ENCODE assay signal across 16 mouse cellular contexts in the genomic region with DNA sequence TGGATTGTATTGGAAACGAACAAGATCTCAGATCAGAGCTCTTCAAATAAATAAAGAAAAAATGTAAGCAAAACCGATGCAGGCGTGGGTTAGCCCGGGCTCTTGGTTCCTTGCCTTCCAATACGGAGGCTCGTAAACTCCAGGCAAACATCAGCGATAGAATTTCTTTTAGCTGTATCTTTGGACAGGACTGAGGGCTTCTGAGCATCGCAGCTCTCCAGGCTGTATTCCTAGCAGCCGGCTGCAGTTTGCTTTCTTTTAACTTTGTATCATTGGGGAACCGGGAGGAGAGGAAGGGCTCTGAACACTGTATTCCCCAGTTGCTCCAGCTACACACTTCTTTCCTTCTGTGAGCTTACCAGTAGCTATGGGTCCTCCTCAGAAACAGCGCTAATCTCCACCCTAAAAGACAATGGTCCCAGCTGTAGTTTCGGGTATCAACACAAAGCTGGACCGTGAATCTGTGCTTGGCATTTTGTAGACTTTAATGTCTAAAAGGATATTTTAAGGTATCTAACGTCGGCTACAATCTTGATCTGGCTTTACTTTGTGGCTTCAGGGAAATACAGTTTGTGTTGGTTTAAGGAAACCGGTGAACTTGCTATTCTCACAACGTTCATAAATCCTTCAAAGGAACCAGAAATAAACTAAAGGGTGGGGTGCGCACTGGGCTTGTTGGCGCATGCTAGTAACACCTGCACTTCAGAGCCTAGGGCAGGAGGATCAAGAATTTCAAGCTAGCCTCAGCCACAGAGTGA.
DNase-seq lines count a peak whose midpoint lies in the region; ATAC-seq and TF ChIP-seq lines count a peak whose summit lies in the region.
"Had no signal": no experiment of that assay in that cellular context is flagged by ENCODE, and none has a peak within 500 bp of the region (broad histone marks: within the 10 kb centered on the region; RNA-seq: fewer than 3 reads in every experiment).

No protein-coding gene starts in this region.

- H3K9ac ChIP-seq in forebrain, postnatal 0 days: no peak overlapping the region
- H3K9ac ChIP-seq in embryonic facial prominence, embryonic 14.5 days (ENCODE audit: low read depth, low read length): no peak overlapping the region
- no peak overlapping the region for H3K9ac ChIP-seq in limb, embryonic 13.5 days
- no peak overlapping the region for H3K9ac ChIP-seq in lung, postnatal 0 days (replicated peaks; ENCODE audit: low read depth)
- H3K9ac ChIP-seq: hindbrain, embryonic 12.5 days; intestine, embryonic 15.5 days; kidney, embryonic 15.5 days; liver, embryonic 12.5 days; lung, embryonic 14.5 days had no signal

- H3K4me2 ChIP-seq in forebrain, postnatal 0 days (ENCODE audit: low read depth): no peak overlapping the region
- H3K4me2 ChIP-seq in embryonic facial prominence, embryonic 14.5 days (ENCODE audit: low read depth, low read length): 0 out of 2 replicates have a peak overlapping the region, but pooled peaks have one; percentile 21
- H3K4me2 ChIP-seq in limb, embryonic 13.5 days (replicated peaks): peak overlapping the region; percentile 51; the same call in 1 of the 2 replicates
- no peak overlapping the region for H3K4me2 ChIP-seq in lung, postnatal 0 days (replicated peaks; ENCODE audit: low read depth, low read length)
- H3K4me2 ChIP-seq: hindbrain, embryonic 12.5 days; intestine, embryonic 15.5 days; liver, embryonic 12.5 days had no signal

- peak overlapping the region; percentile 11; the same call in 1 of the 2 replicates for H3K4me3 ChIP-seq in forebrain, embryonic 10.5 days
- no peak overlapping the region for H3K4me3 ChIP-seq in forebrain, postnatal 0 days (ENCODE audit: low read depth, low read length)
- H3K4me3 ChIP-seq in E14TG2a.4 (replicated peaks; ENCODE audit: low read length): peak overlapping the region; percentile 20
- H3K4me3 ChIP-seq in embryonic facial prominence, embryonic 14.5 days (ENCODE audit: low read depth, low read length): no peak overlapping the region
- no peak overlapping the region for H3K4me3 ChIP-seq in limb, embryonic 13.5 days
- no peak overlapping the region for H3K4me3 ChIP-seq in lung, postnatal 0 days (ENCODE audit: low read depth, low read length)
- H3K4me3 ChIP-seq: hindbrain, embryonic 12.5 days; intestine, embryonic 15.5 days; liver, embryonic 12.5 days had no signal

- peaks cover 14% of the 10 kb centered on the region for H3K9me3 ChIP-seq in forebrain, embryonic 10.5 days
- no peaks in the 10 kb centered on the region for H3K9me3 ChIP-seq in forebrain, postnatal 0 days (ENCODE audit: low read length)
- H3K9me3 ChIP-seq in E14TG2a.4 (ENCODE audit: low read length): no peaks in the 10 kb centered on the region
- no peaks in the 10 kb centered on the region for H3K9me3 ChIP-seq in embryonic facial prominence, embryonic 14.5 days (ENCODE audit: control insufficient read depth, low read length)
- H3K9me3 ChIP-seq in limb, embryonic 13.5 days: no peaks in the 10 kb centered on the region
- no peaks in the 10 kb centered on the region for H3K9me3 ChIP-seq in lung, postnatal 0 days (ENCODE audit: low read length)
- H3K9me3 ChIP-seq: hindbrain, embryonic 12.5 days; intestine, embryonic 15.5 days; kidney, embryonic 15.5 days; liver, embryonic 12.5 days had no signal

- no peak for TF ChIP-seq CTCF in forebrain, postnatal 0 days (IDR thresholded peaks at IDR 0.05; ENCODE audit: low read depth)
- no peak for TF ChIP-seq CTCF in E14TG2a.4 (conservative IDR thresholded peaks at IDR 0.05; ENCODE audit: low read length)
- TF ChIP-seq CTCF in lung, postnatal 0 days (IDR thresholded peaks at IDR 0.05): no peak

- peaks cover 95% of the 10 kb centered on the region for H3K27me3 ChIP-seq in forebrain, embryonic 10.5 days (ENCODE audit: poor library complexity, severe bottlenecking)
- peaks cover 36% of the 10 kb centered on the region for H3K27me3 ChIP-seq in forebrain, postnatal 0 days (ENCODE audit: insufficient read depth, low read length)
- peaks cover 83% of the 10 kb centered on the region for H3K27me3 ChIP-seq in E14TG2a.4 (ENCODE audit: insufficient read depth, low read length)
- H3K27me3 ChIP-seq in embryonic facial prominence, embryonic 14.5 days (replicated peaks; ENCODE audit: control insufficient read depth, insufficient read depth, low read length): peaks cover 68% of the 10 kb centered on the region
- peaks cover 94% of the 10 kb centered on the region for H3K27me3 ChIP-seq in limb, embryonic 13.5 days
- peaks cover 64% of the 10 kb centered on the region for H3K27me3 ChIP-seq in lung, postnatal 0 days (replicated peaks; ENCODE audit: insufficient read depth, low read length)

- peaks cover 88% of the 10 kb centered on the region for H3K4me1 ChIP-seq in forebrain, embryonic 10.5 days
- H3K4me1 ChIP-seq in forebrain, postnatal 0 days (ENCODE audit: insufficient read depth): 0 out of 2 replicates have a peak, but pooled peaks cover 5% of the 10 kb centered on the region
- peaks cover 74% of the 10 kb centered on the region for H3K4me1 ChIP-seq in E14TG2a.4 (replicated peaks; ENCODE audit: low read depth, low read length)
- peaks cover 9% of the 10 kb centered on the region for H3K4me1 ChIP-seq in embryonic facial prominence, embryonic 14.5 days (ENCODE audit: control insufficient read depth, insufficient read depth, low read length)
- peaks cover 29% of the 10 kb centered on the region for H3K4me1 ChIP-seq in limb, embryonic 13.5 days
- H3K4me1 ChIP-seq in lung, postnatal 0 days (ENCODE audit: insufficient read depth, low read depth, low read length): 0 out of 2 replicates have a peak, but pooled peaks cover 4% of the 10 kb centered on the region

- no peak for TF ChIP-seq EP300 in lung, postnatal 0 days (IDR thresholded peaks at IDR 0.05)

- no peaks in the 10 kb centered on the region for H3K36me3 ChIP-seq in forebrain, embryonic 10.5 days (replicated peaks)
- H3K36me3 ChIP-seq in forebrain, postnatal 0 days (ENCODE audit: insufficient read depth): no peaks in the 10 kb centered on the region
- H3K36me3 ChIP-seq in E14TG2a.4 (ENCODE audit: insufficient read depth, low read length): no peaks in the 10 kb centered on the region
- no peaks in the 10 kb centered on the region for H3K36me3 ChIP-seq in embryonic facial prominence, embryonic 14.5 days (ENCODE audit: control insufficient read depth, insufficient read depth, low read length)
- H3K36me3 ChIP-seq in limb, embryonic 13.5 days: no peaks in the 10 kb centered on the region
- no peaks in the 10 kb centered on the region for H3K36me3 ChIP-seq in lung, postnatal 0 days (ENCODE audit: insufficient read depth, low read length)
- H3K36me3 ChIP-seq: hindbrain, embryonic 12.5 days; intestine, embryonic 15.5 days; kidney, embryonic 15.5 days; liver, embryonic 12.5 days had no signal

- peak overlapping the region; percentile 81 for H3K27ac ChIP-seq in forebrain, embryonic 10.5 days
- H3K27ac ChIP-seq in forebrain, postnatal 0 days (ENCODE audit: low read depth, low read length): no peak overlapping the region
- H3K27ac ChIP-seq in embryonic facial prominence, embryonic 14.5 days (replicated peaks; ENCODE audit: low read depth, low read length): no peak overlapping the region
- H3K27ac ChIP-seq in limb, embryonic 13.5 days: no peak overlapping the region
- H3K27ac ChIP-seq in lung, postnatal 0 days (ENCODE audit: low read length): no peak overlapping the region
- H3K27ac ChIP-seq: hindbrain, embryonic 12.5 days; intestine, embryonic 15.5 days; kidney, embryonic 15.5 days; liver, embryonic 12.5 days had no signal

- no peak for ATAC-seq in forebrain, postnatal 0 days
- no peak for ATAC-seq in embryonic facial prominence, embryonic 14.5 days (ENCODE audit: low read depth)
- no peak for ATAC-seq in limb, embryonic 13.5 days (ENCODE audit: low FRiP score, low read depth)
- ATAC-seq in lung, postnatal 0 days: no peak
- ATAC-seq: intestine, embryonic 15.5 days; liver, embryonic 12.5 days had no signal

- 4% methylated on average over 19 of the region's 19 CpGs for WGBS in forebrain, embryonic 10.5 days
- 8% methylated on average over 19 of the region's 19 CpGs for WGBS in forebrain, postnatal 0 days
- WGBS in embryonic facial prominence, embryonic 14.5 days: 3% methylated on average over 19 of the region's 19 CpGs
- WGBS in limb, embryonic 13.5 days: 3% methylated on average over 19 of the region's 19 CpGs
- WGBS in lung, postnatal 0 days: 6% methylated on average over 19 of the region's 19 CpGs

- no peak for DNase-seq in forebrain, embryonic 10.5 days (ENCODE audit: extremely low spot score, low spot score)
- DNase-seq in forebrain, postnatal 0 days: no peak
- no peak for DNase-seq in embryonic facial prominence, embryonic 14.5 days (ENCODE audit: low spot score)
- no peak for DNase-seq in retina, embryonic 14.5 days (ENCODE audit: low spot score)
- no peak for DNase-seq in lung, postnatal 0 days (ENCODE audit: low spot score)
- DNase-seq in lung, postnatal 10 days: no peak
- DNase-seq: adrenal gland, postnatal 14 days; cerebellum, adult 18-20 months; lung, embryonic 14.5 days; thymus, postnatal 4 days had no signal

Comparison
In these comparisons a context has a peak if more than half of its experiments do, and no peak if none do; other contexts are left out.
1. H3K4me3 ChIP-seq: peak in forebrain, embryonic 10.5 days (single experiment) and E14TG2a.4 (single experiment); none in forebrain, postnatal 0 days (single experiment), embryonic facial prominence, embryonic 14.5 days (single experiment), limb, embryonic 13.5 days (single experiment) and lung, postnatal 0 days (single experiment).
2. H3K4me2 ChIP-seq: peak in embryonic facial prominence, embryonic 14.5 days (single experiment) and limb, embryonic 13.5 days (single experiment); none in forebrain, postnatal 0 days (single experiment) and lung, postnatal 0 days (single experiment).